Mouse (Mus musculus): ENCODE measurements at regions not wholly inside any gene's neighbourhood (a gene's known extent, or its start where the extent isn't known, plus 50 kb on each side); places are given as distances from the start of the nearest gene placed in this dataset.

- H3K36me3 ChIP-seq: no peaks in the 10 kb centered on the region
- H3K4me2 ChIP-seq (replicated peaks): no peak overlapping the region
- no peak overlapping the region for H3K27ac ChIP-seq
- no peak for ATAC-seq (ENCODE audit: insufficient number of reproducible peaks, insufficient read depth, low FRiP score, low TSS enrichment)
- peaks cover 4% of the 10 kb centered on the region for H3K4me1 ChIP-seq
- H3K9ac ChIP-seq: no peak overlapping the region
- H3K9me3 ChIP-seq: no peaks in the 10 kb centered on the region; the same call in 1 of the 2 replicates
- H3K27me3 ChIP-seq: no peaks in the 10 kb centered on the region
- WGBS: 93% methylated on average over 2 of the region's 2 CpGs
- no peak overlapping the region for H3K4me3 ChIP-seq
Measured at GRCm38 (mm10) chr6:127275430-127275784, 123.4 kb upstream of the Ccnd2 start.

GRCm38 (mm10) chr6:127276362-127276761 lies 124.4 kb upstream of the Ccnd2 start:
- WGBS: 95% methylated on average over 4 of the region's 4 CpGs
- Histone ChIP-seq H3K4me1 (no peaks in the 10 kb centered on the region), H3K9me3 (no peaks in the 10 kb centered on the region; the same call in 1 of the 2 replicates), H3K4me2 (replicated peaks) (no peak overlapping the region), H3K9ac (no peak overlapping the region), H3K27me3 (no peaks in the 10 kb centered on the region), H3K36me3 (no peaks in the 10 kb centered on the region), H3K4me3 (no peak overlapping the region), H3K27ac (no peak overlapping the region)
- no peak for ATAC-seq (ENCODE audit: insufficient number of reproducible peaks, insufficient read depth, low FRiP score, low TSS enrichment)

- Histone ChIP-seq H3K9ac (no peak overlapping the region), H3K4me3 (no peak overlapping the region), H3K4me1 (peaks cover 9% of the 10 kb centered on the region; the same call in 1 of the 2 replicates), H3K4me2 (replicated peaks) (no peak overlapping the region), H3K36me3 (no peaks in the 10 kb centered on the region), H3K27ac (no peak overlapping the region), H3K9me3 (no peaks in the 10 kb centered on the region), H3K27me3 (no peaks in the 10 kb centered on the region)
- WGBS: 84% methylated on average over 4 of the region's 4 CpGs
- no peak for ATAC-seq (ENCODE audit: insufficient number of reproducible peaks, insufficient read depth, low FRiP score, low TSS enrichment)
Measured at GRCm38 (mm10) chr6:127278402-127278801, 126.4 kb upstream of the Ccnd2 start.

GRCm38 (mm10) chr6:127284226-127284625 lies 132.2 kb upstream of the Ccnd2 start:
- H3K4me3 ChIP-seq: no peak overlapping the region
- H3K4me2 ChIP-seq (replicated peaks): no peak overlapping the region
- ATAC-seq (ENCODE audit: insufficient number of reproducible peaks, insufficient read depth, low FRiP score, low TSS enrichment): no peak
- no peaks in the 10 kb centered on the region for H3K9me3 ChIP-seq
- no peaks in the 10 kb centered on the region for H3K36me3 ChIP-seq
- H3K9ac ChIP-seq: no peak overlapping the region
- peaks cover 43% of the 10 kb centered on the region for H3K4me1 ChIP-seq
- H3K27me3 ChIP-seq: no peaks in the 10 kb centered on the region
- 15% methylated on average over 6 of the region's 6 CpGs for WGBS
- H3K27ac ChIP-seq: peak overlapping the region; percentile 41

GRCm38 (mm10) chr6:127286681-127287476 lies 134.9 kb upstream of the Ccnd2 start:
- no peak for ATAC-seq (ENCODE audit: insufficient number of reproducible peaks, insufficient read depth, low FRiP score, low TSS enrichment)
- no peaks in the 10 kb centered on the region for H3K9me3 ChIP-seq
- H3K4me2 ChIP-seq (replicated peaks): no peak overlapping the region
- H3K27ac ChIP-seq: peak overlapping the region; percentile 8; the same call in 1 of the 2 replicates
- H3K4me1 ChIP-seq: peaks cover 43% of the 10 kb centered on the region
- no peak overlapping the region for H3K9ac ChIP-seq
- 36% methylated on average over 12 of the region's 12 CpGs for WGBS
- no peaks in the 10 kb centered on the region for H3K36me3 ChIP-seq
- no peaks in the 10 kb centered on the region for H3K27me3 ChIP-seq
- H3K4me3 ChIP-seq: no peak overlapping the region

GRCm38 (mm10) chr6:127288946-127289345 lies 137.0 kb upstream of the Ccnd2 start:
- Histone ChIP-seq H3K4me2 (replicated peaks) (no peak overlapping the region), H3K9me3 (no peaks in the 10 kb centered on the region), H3K9ac (no peak overlapping the region), H3K36me3 (no peaks in the 10 kb centered on the region), H3K4me3 (no peak overlapping the region), H3K4me1 (peaks cover 28% of the 10 kb centered on the region), H3K27ac (no peak overlapping the region), H3K27me3 (no peaks in the 10 kb centered on the region)
- ATAC-seq (ENCODE audit: insufficient number of reproducible peaks, insufficient read depth, low FRiP score, low TSS enrichment): no peak
- WGBS: 84% methylated on average over 3 of the region's 3 CpGs

- no peak overlapping the region for H3K9ac ChIP-seq
- WGBS: 36% methylated on average over 7 of the region's 7 CpGs
- H3K4me1 ChIP-seq: peaks cover 8% of the 10 kb centered on the region; the same call in 1 of the 2 replicates
- H3K4me2 ChIP-seq (replicated peaks): no peak overlapping the region
- H3K4me3 ChIP-seq: no peak overlapping the region
- no peak for ATAC-seq (ENCODE audit: insufficient number of reproducible peaks, insufficient read depth, low FRiP score, low TSS enrichment)
- H3K27me3 ChIP-seq: no peaks in the 10 kb centered on the region
- H3K36me3 ChIP-seq: no peaks in the 10 kb centered on the region
- no peaks in the 10 kb centered on the region for H3K9me3 ChIP-seq
- no peak overlapping the region for H3K27ac ChIP-seq
Measured at GRCm38 (mm10) chr6:127291937-127292336, 139.9 kb upstream of the Ccnd2 start.

GRCm38 (mm10) chr6:127293829-127294228 lies 141.8 kb upstream of the Ccnd2 start:
- no peaks in the 10 kb centered on the region for H3K9me3 ChIP-seq
- H3K4me1 ChIP-seq: no peaks in the 10 kb centered on the region; the same call in 1 of the 2 replicates
- WGBS: 79% methylated on average over 2 of the region's 2 CpGs
- no peak overlapping the region for H3K4me2 ChIP-seq (replicated peaks)
- no peak overlapping the region for H3K9ac ChIP-seq
- H3K27me3 ChIP-seq: no peaks in the 10 kb centered on the region
- no peak overlapping the region for H3K27ac ChIP-seq
- no peak overlapping the region for H3K4me3 ChIP-seq
- no peaks in the 10 kb centered on the region for H3K36me3 ChIP-seq
- no peak for ATAC-seq (ENCODE audit: insufficient number of reproducible peaks, insufficient read depth, low FRiP score, low TSS enrichment)

- ATAC-seq (ENCODE audit: insufficient number of reproducible peaks, insufficient read depth, low FRiP score, low TSS enrichment): no peak
- Histone ChIP-seq H3K9ac (no peak overlapping the region), H3K36me3 (no peaks in the 10 kb centered on the region), H3K4me3 (no peak overlapping the region), H3K4me1 (no peaks in the 10 kb centered on the region), H3K27ac (no peak overlapping the region), H3K9me3 (no peaks in the 10 kb centered on the region), H3K4me2 (replicated peaks) (no peak overlapping the region), H3K27me3 (no peaks in the 10 kb centered on the region)
- 71% methylated on average over 7 of the region's 7 CpGs for WGBS
Measured at GRCm38 (mm10) chr6:127298105-127298504, 146.1 kb upstream of the Ccnd2 start.

GRCm38 (mm10) chr6:127311192-127312054 lies 135.2 kb upstream of the Parp11 start:
- no peaks in the 10 kb centered on the region for H3K36me3 ChIP-seq
- 81% methylated on average over 9 of the region's 9 CpGs for WGBS
- no peaks in the 10 kb centered on the region for H3K9me3 ChIP-seq
- H3K27ac ChIP-seq: no peak overlapping the region
- H3K4me3 ChIP-seq: no peak overlapping the region
- H3K4me2 ChIP-seq (replicated peaks): no peak overlapping the region
- no peak overlapping the region for H3K9ac ChIP-seq
- H3K4me1 ChIP-seq: no peaks in the 10 kb centered on the region
- ATAC-seq (ENCODE audit: insufficient number of reproducible peaks, insufficient read depth, low FRiP score, low TSS enrichment): no peak
- H3K27me3 ChIP-seq: no peaks in the 10 kb centered on the region

- ATAC-seq (ENCODE audit: insufficient number of reproducible peaks, insufficient read depth, low FRiP score, low TSS enrichment): no peak
Measured at GRCm38 (mm10) chr6:127317309-127317708, 129.3 kb upstream of the Parp11 start.

More at GRCm38 (mm10) chr6:127317309-127317708, 129.3 kb upstream of the Parp11 start:
- Histone ChIP-seq H3K4me1 (no peaks in the 10 kb centered on the region), H3K27ac (no peak overlapping the region), H3K4me3 (no peak overlapping the region), H3K27me3 (no peaks in the 10 kb centered on the region), H3K4me2 (replicated peaks) (no peak overlapping the region), H3K9ac (no peak overlapping the region), H3K9me3 (no peaks in the 10 kb centered on the region), H3K36me3 (no peaks in the 10 kb centered on the region)
- 51% methylated on average over 1 of the region's 1 CpGs for WGBS
